ENCODE assay signal across 8 mouse cellular contexts in genomic region chr7:80587684-80588083, GRCm38 (mm10). TPM values are rescaled to one million over a fixed set of nuclear protein-coding genes. Genes with fewer than 3 reads are reported as not detected.
DNase-seq lines count a peak whose midpoint lies in the region; ATAC-seq and TF ChIP-seq lines count a peak whose summit lies in the region.

No protein-coding gene starts in this region.

- no peak for TF ChIP-seq EP300 in lung, postnatal 0 days (IDR thresholded peaks at IDR 0.05)

- TF ChIP-seq CTCF in lung, postnatal 0 days (IDR thresholded peaks at IDR 0.05) = no peak

- 0 out of 2 replicates have a peak overlapping the region, but pooled peaks have one; percentile 33 for H3K4me2 ChIP-seq in lung, postnatal 0 days (replicated peaks; ENCODE audit: low read depth, low read length)

- ATAC-seq in lung, postnatal 0 days = peak; percentile 72
- no peak for ATAC-seq in erythroid progenitor cell, adult 5-6 weeks (replicated peaks; ENCODE audit: low FRiP score, poor library complexity, severe bottlenecking)

- no peak overlapping the region for H3K4me3 ChIP-seq in lung, postnatal 0 days (ENCODE audit: low read depth, low read length)

- 21% methylated on average over 10 of the region's 10 CpGs for WGBS in lung, postnatal 0 days

- H3K36me3 ChIP-seq in lung, postnatal 0 days (ENCODE audit: insufficient read depth, low read length) = peaks cover 19% of the 10 kb centered on the region; the same call in 1 of the 2 replicates

- H3K4me1 ChIP-seq in lung, postnatal 0 days (ENCODE audit: insufficient read depth, low read depth, low read length) = peaks cover 3% of the 10 kb centered on the region; the same call in 1 of the 2 replicates

- H3K9me3 ChIP-seq in lung, postnatal 0 days (ENCODE audit: low read length) = no peaks in the 10 kb centered on the region

- no peaks in the 10 kb centered on the region for H3K27me3 ChIP-seq in lung, postnatal 0 days (replicated peaks; ENCODE audit: insufficient read depth, low read length)

- DNase-seq in Muller cell, postnatal 12 days (ENCODE audit: inconsistent ontology term) = peak; percentile 31
- DNase-seq in cerebellum, postnatal 10 days = peak; percentile 44 to 52
- DNase-seq in heart, postnatal 4 days = peak; percentile 43
- DNase-seq in lung, postnatal 0 days (ENCODE audit: low spot score) = peak; percentile 54
- DNase-seq in layer of hippocampus, postnatal 10 days (ENCODE audit: low spot score in 2 of 2) = no peak
- no peak for DNase-seq in gastrocnemius, postnatal 10 days
- DNase-seq in testis, postnatal 10 days (ENCODE audit: low spot score) = no peak

- H3K27ac ChIP-seq in lung, postnatal 0 days (ENCODE audit: low read length) = peak overlapping the region; percentile 90

- no peak overlapping the region for H3K9ac ChIP-seq in lung, postnatal 0 days (replicated peaks; ENCODE audit: low read depth)

RNA-seq across cellular contexts. Expression of gene Blm, which starts 52.8 kb away (rescaled TPM):
- total RNA-seq in heart, postnatal 4 days (2021) = 10 to 100 TPM; 15.5 to 16.5 TPM
- polyA plus RNA-seq in lung, postnatal 0 days (2015; fragmentation: Nextera tagmentation; extraction: Ambion mirVana) = 2.4 and 2.5 TPM in 2 replicates
- 1 to 10 TPM; 7.0 to 8.1 TPM for total RNA-seq in layer of hippocampus, postnatal 10 days (2021)
- total RNA-seq in gastrocnemius, postnatal 10 days (2021) = 1 to 10 TPM; 5.4 to 6.3 TPM
- total RNA-seq in erythroid progenitor cell, adult 5-6 weeks (2015; ENCODE audit: low replicate concordance) = 276 and 327 TPM in 2 replicates
- 196 and 224 TPM in 2 replicates for total RNA-seq in erythroid progenitor cell, adult 5-6 weeks (2017; ENCODE audit: low replicate concordance)

Comparison
In these comparisons a context has a peak if more than half of its experiments do, and no peak if none do; other contexts are left out.
1. DNase-seq: peak in Muller cell, postnatal 12 days (single experiment), cerebellum, postnatal 10 days (2 of 2), heart, postnatal 4 days (single experiment) and lung, postnatal 0 days (single experiment); none in layer of hippocampus, postnatal 10 days (0 of 2), gastrocnemius, postnatal 10 days (single experiment) and testis, postnatal 10 days (single experiment).
2. RNA of gene Blm, which starts 52.8 kb away (total RNA-seq): 196 to 327 TPM in erythroid progenitor cell, adult 5-6 weeks; 15.5 to 16.5 TPM in heart, postnatal 4 days, 7.0 to 8.1 TPM in layer of hippocampus, postnatal 10 days and 5.4 to 6.3 TPM in gastrocnemius, postnatal 10 days; every median in the first group is over 10 times any median in the second.